Mouse (Mus musculus): ENCODE data around the gene Gm49388.
A peak's percentile ranks its signal among the peaks of the same experiment; 100 is the strongest.

The Gm49388 gene

DNA sequence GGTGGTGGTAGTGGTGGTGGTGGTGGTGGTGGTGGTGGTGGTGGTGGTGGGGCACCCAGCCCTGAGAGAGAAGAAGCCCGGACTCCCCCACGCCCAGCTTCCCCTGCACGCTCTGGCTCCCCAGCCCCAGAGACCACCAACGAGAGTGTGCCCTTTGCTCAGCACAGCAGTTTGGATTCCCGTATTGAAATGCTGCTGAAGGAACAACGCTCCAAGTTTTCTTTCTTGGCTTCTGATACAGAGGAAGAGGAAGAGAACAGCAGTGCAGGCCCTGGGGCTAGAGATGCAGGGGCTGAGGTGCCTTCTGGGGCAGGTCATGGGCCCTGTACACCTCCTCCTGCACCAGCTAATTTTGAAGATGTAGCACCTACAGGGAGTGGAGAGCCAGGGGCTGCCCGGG, at the start of gene Gm49388:
Gm49388 (plus strand) TSS at position 301 of the 400 bp plus-strand sequence.
- DNase-seq = no peak

DNA sequence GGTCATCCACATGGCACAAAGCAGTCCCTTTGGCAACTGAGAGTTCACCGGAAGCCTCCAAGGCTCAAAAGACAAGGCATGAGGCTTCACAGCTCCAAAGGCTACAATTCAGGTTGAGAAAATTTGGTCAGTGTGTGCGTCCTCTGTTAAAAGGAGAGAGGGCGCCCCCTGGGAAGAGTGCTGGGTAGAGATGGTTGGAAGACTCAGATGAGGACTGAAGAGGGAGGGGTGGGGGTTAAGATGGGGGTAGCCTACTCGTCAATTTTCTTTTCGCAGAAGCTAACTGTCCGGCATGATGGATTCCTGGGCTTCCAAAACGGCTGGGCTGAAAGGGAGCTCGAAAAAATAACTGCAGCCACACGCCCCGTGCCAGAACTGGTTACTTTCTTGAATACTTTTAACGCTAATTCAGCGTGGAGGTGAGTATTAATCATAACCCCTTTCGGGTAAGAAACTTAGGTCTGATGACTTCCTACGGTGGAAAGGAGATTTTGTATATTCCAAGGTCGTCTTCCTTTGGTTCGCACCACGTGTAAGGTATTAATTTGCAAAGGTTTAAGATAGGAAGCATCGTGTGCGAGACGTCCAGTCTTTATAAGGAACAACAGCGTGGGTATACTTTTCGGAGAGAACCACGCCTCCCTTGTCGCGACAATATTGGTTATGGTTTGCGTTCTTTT, 40.9 kb upstream of the Gm49388 start, which contains the start of gene Fbxl19:
Fbxl19 (plus strand) TSS at position 178 of the 680 bp plus-strand sequence.
- DNase-seq = peak; percentile 86 to 93

- DNase-seq = peak; percentile 95 to 97
Observed at GRCm38 (mm10) chr7:127745251-127745651, 40.2 kb upstream of the Gm49388 start.

DNA sequence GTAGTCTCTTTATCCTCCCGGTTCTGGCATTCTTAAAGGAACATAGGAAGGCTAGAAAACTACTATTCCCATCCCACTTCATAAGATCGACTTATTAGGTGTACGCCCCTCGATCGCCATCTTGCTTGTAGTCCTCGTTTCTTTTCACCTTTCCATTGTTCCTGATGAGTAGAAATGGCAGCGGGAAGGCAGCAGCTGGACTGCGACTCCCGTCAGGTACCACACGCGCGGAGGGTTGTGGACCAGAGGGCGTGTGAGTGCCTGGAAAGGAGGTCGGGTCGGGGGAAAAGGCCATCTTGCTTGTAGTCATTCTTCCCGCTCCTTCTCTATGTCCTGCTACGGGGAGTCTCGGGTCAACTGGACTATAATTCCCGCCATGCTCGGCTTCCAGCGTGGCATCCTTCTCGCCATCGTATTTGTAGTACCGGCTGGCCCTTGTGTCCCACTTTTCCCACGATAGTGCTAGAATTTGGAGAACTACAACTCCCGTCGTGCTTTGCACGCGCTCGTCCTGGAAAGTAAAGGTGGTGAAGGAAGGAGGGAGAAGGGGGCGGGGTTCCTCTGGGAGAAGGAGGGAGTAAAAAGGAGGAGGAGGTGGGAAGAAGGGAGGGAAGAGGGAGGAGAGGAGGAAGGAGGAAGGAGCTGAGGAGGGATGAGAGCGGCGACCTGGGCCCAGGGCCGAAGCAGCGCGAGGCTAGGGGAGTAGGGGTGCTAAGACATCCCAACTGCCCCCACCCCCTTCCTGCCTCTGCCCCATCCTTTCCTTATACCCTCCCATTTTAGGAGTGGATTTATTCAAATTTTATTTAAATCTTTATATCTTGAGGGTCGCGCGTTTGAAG, 39.5 kb upstream of the Gm49388 start:
- DNase-seq = peak; percentile 98 to 99

DNA sequence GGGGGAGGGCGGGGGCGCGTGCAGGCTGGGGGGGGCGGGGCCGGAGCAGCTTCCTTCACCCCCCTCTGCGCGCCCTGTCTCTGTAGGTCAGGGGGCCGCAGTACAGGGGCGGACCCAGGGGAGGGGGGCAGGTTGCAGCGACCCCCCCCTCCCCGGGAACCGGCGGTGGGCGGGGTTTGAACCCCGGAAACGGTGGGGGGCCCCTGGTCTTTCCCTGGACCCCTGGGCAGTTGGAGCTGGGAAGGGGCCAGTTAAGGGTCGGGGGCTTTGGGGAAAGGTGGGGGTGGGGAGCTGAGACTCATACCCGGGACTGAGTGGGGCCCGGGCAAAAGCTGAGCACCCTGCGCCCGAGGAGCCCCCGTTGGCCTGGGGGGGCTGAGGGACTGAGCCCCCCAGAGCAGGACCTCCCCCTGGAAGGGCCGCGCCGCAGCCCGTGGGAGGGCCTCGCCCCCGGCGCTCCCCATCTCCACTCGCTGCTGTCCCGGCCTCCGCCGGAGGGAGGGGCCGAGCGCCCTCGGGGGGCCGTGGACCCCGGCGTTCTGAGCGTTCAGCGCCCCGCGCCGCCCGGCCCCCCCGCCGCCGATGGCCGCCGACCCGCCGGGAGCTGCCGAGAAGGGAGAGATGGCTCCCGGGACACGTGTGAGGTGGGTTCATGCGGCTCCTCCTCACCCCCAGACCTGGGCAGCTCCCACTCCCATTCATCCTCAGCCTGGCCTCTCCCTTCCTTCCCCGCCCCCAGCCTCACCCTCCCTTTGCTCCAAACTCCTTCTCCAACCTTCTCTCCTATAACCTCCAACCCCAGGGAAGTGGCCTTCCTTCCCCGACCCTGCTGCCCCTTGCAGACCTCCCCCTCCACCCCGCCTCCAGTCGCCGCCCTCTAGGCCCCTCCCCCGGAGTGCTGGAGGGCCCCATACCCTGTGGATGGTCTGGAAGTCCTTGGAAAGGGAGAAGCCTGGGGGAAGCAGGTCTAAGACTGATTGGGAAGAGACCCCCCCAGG, 38.6 kb upstream of the Gm49388 start:
- DNase-seq = peak in 1 of 2 experiments; percentile 64

DNA sequence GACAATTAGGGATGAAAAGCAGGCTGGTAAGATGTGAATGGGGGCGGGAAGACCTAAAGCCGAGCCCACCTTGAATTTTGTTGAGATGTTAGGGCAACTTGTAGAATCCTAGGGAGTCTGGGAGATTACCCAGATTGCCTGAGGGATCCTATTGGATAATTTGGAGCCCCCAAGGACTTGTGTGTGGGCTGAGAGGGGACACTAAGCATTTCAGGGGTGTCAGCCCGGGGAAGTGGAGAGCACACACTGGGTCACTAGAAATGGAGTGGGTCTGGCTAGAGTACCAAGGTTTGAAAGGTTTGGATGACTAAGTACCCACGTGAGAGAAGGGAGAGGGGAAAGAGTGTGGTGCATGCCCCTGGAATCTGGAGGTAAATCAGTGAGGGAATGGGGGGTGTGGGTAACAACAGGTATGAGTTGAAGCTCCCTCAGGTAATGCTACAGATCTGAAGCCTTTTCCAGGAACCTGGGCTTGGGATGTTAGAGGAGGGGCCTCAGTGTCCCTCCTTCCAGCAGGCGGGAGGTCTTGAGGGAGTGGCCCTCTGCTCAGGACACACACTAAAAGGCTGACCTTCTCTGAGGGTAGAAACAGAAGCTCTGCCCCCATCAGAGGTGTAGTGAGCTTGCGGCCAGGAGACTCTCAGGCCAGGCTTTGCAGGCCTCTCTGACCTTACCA, 37.7 kb upstream of the Gm49388 start:
- no peak for DNase-seq

- no peak for DNase-seq
Observed at GRCm38 (mm10) chr7:127748235-127748560, 37.2 kb upstream of the Gm49388 start.

- peak in 1 of 2 experiments; percentile 66 for DNase-seq
Observed at GRCm38 (mm10) chr7:127750131-127751127, 35.0 kb upstream of the Gm49388 start.

- no peak for DNase-seq
Observed at GRCm38 (mm10) chr7:127751619-127752018, 33.8 kb upstream of the Gm49388 start.

GRCm38 (mm10) chr7:127752069-127752468, 33.3 kb upstream of the Gm49388 start:
- DNase-seq = no peak

GRCm38 (mm10) chr7:127753158-127753557, 32.2 kb upstream of the Gm49388 start:
- no peak for DNase-seq

- DNase-seq = peak in 1 of 2 experiments; percentile 3
Observed at GRCm38 (mm10) chr7:127753741-127754140, 31.7 kb upstream of the Gm49388 start.

DNA sequence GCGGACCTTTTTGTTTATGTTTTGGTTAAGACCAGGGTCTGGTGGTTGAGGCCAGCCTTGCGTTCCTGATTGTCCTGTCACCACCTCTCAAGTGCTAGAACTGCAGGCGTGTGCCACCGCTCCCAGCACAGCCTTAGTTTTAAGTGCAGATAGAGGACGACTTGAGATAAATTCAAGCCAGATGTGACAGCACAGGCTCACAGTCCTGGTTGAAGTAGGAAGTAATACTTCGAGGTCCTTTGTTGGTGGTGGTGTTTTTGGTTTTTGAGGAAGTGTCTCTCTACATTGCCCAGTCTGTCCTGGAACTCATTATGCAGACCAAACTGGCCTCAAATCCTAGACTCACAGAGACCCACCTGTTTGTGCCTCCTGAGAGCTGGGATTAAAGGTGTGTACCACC, 25.7 kb upstream of the Gm49388 start:
- no peak for DNase-seq

DNA sequence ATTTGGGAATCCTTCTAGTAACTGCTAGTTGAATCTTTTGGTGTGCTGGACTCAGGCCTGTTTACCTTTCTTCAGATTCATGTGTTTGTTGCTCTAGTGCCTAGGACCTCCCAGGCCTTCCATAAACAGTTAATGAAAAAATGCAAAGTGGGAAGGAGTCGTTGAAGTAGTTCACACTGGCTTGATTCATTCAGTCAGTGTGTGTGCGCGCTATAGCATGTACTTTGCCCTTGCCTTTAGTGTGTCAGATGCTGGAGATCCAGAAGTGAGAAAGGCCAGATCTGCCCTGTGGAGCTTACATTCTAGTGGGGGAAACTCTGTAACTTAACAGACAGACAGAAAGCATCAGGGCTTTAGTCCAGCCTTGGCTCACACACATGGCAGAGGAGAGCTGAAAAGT, 24.9 kb upstream of the Gm49388 start:
- no peak for DNase-seq

- peak; percentile 73 to 76 for DNase-seq
Observed at GRCm38 (mm10) chr7:127761026-127761425, 24.4 kb upstream of the Gm49388 start.

- no peak for DNase-seq
Observed at GRCm38 (mm10) chr7:127763642-127764041, 21.8 kb upstream of the Gm49388 start.

GRCm38 (mm10) chr7:127765756-127766155, 19.7 kb upstream of the Gm49388 start:
- DNase-seq = peak; percentile 43 to 74

- no peak for DNase-seq
Observed at GRCm38 (mm10) chr7:127766851-127767609, 18.4 kb upstream of the Gm49388 start.

- DNase-seq = peak in 1 of 2 experiments; percentile 46
Observed at GRCm38 (mm10) chr7:127767671-127768345, 17.6 kb upstream of the Gm49388 start.
